Mouse (Mus musculus): ENCODE measurements around the gene Park7.
A peak's percentile ranks its signal among the peaks of the same experiment; 100 is the strongest.

GRCm38 (mm10) chr4:150898716-150899365 is 15.4 kb downstream of the Park7 start:
- peak; percentile 67 for TF ChIP-seq CTCF (IDR thresholded peaks at IDR 0.05; ENCODE audit: low read depth, low read length)
- no peak for TF ChIP-seq POLR2A (IDR thresholded peaks at IDR 0.05; ENCODE audit: borderline replicate concordance, low read depth, low read length)

Measured in bone marrow macrophage, adult 2 months (primary cell).